Mouse (Mus musculus) stomach, embryonic 15.5 days (tissue): Measurements from ENCODE around the gene 1700069L16Rik. TPM values are rescaled to one million over a fixed set of nuclear protein-coding genes. Genes with fewer than 3 reads are reported as not detected.

Source experiments
- ATAC-seq: fragments of 200-750 bp; cut with Nextera tagmentation; 2 replicates; pipeline ENCODE4 v1.8.0; 2017; ENCODE audit warnings: low read depth, moderate number of reproducible peaks, moderate TSS enrichment; ENCODE audit not compliant: insufficient read depth, low FRiP score
- H3K27ac ChIP-seq: fragments of 300-500 bp; sonication (generic); 2 replicates; pipeline ENCODE4 v1.5.1; 2015; ENCODE audit warnings: mild to moderate bottlenecking, inconsistent platforms
- H3K27me3 ChIP-seq: fragments of 300-500 bp; sonication (generic); replicated peaks from 2 replicates; pipeline ENCODE4 v1.6.1; 2015; ENCODE audit warnings: inconsistent platforms
- H3K36me3 ChIP-seq: fragments of 300-500 bp; sonication (generic); 2 replicates; pipeline ENCODE4 v1.6.1; 2015; ENCODE audit warnings: inconsistent platforms
- H3K4me1 ChIP-seq: fragments of 300-500 bp; sonication (generic); 2 replicates; pipeline ENCODE4 v1.6.1; 2015; ENCODE audit warnings: inconsistent platforms
- H3K4me2 ChIP-seq: fragments of 300-500 bp; sonication (generic); 2 replicates; pipeline ENCODE4 v1.6.1; 2015; ENCODE audit warnings: mild to moderate bottlenecking, inconsistent platforms
- H3K4me3 ChIP-seq: fragments of 300-500 bp; sonication (generic); replicated peaks from 2 replicates; pipeline ENCODE4 v1.5.1; 2015; ENCODE audit warnings: inconsistent platforms
- H3K9ac ChIP-seq: fragments of 300-500 bp; sonication (generic); 2 replicates; pipeline ENCODE4 v1.6.1; 2015; ENCODE audit warnings: inconsistent platforms
- H3K9me3 ChIP-seq: fragments of 300-500 bp; sonication (generic); 2 replicates; pipeline ENCODE4 v1.6.1; 2016; ENCODE audit warnings: inconsistent platforms
- WGBS: fragments of 180-500 bp; shearing (Covaris S2); methylation state at CpG from one replicate; pipeline ENCODE4 v1.1.7; 2015; 5-methylcytosine and 5-hydroxymethylcytosine counted together
- polyA plus RNA-seq: library from polyadenylated mRNA; unstranded; fragments of >200 nt; fragmentation: Nextera tagmentation; extraction: Ambion mirVana; gene quantifications from 2 replicates; pipeline ENCODE4 v1.2.1, GENCODE M21; 2015

The 1700069L16Rik gene
- polyA plus RNA-seq, 1 experiment from 2014 or later: not detected

GRCm38 (mm10) chr5:113703803-113704585 lies 20.6 kb downstream of the 1700069L16Rik start:
- Histone ChIP-seq H3K4me1 (no peaks in the 10 kb centered on the region), H3K4me3 (no peak overlapping the region), H3K27me3 (no peaks in the 10 kb centered on the region), H3K9me3 (no peaks in the 10 kb centered on the region), H3K9ac (no peak overlapping the region), H3K27ac (no peak overlapping the region), H3K4me2 (no peak overlapping the region), H3K36me3 (no peaks in the 10 kb centered on the region)
- WGBS: 54% methylated on average over 21 of the region's 21 CpGs
- ATAC-seq: no peak

GRCm38 (mm10) chr5:113700388-113701023 lies 24.1 kb downstream of the 1700069L16Rik start:
- Histone ChIP-seq H3K9ac (no peak overlapping the region), H3K4me2 (no peak overlapping the region), H3K4me1 (no peaks in the 10 kb centered on the region), H3K27me3 (no peaks in the 10 kb centered on the region), H3K27ac (no peak overlapping the region), H3K4me3 (no peak overlapping the region), H3K9me3 (no peaks in the 10 kb centered on the region), H3K36me3 (no peaks in the 10 kb centered on the region)
- 71% methylated on average over 19 of the region's 19 CpGs for WGBS
- no peak for ATAC-seq

GRCm38 (mm10) chr5:113694415-113694814 lies 30.2 kb downstream of the 1700069L16Rik start:
- Histone ChIP-seq H3K4me2 (no peak overlapping the region), H3K27ac (peak overlapping the region; percentile 61; the same call in 1 of the 2 replicates), H3K9ac (no peak overlapping the region), H3K27me3 (no peaks in the 10 kb centered on the region), H3K36me3 (no peaks in the 10 kb centered on the region), H3K4me3 (no peak overlapping the region), H3K9me3 (no peaks in the 10 kb centered on the region), H3K4me1 (0 out of 2 replicates have a peak, but pooled peaks cover 9% of the 10 kb centered on the region)
- ATAC-seq: no peak
- WGBS: 31% methylated on average over 5 of the region's 5 CpGs

- WGBS: 46% methylated on average over 4 of the region's 4 CpGs
- no peak for ATAC-seq
These were observed 30.6 kb downstream of the 1700069L16Rik start for GRCm38 (mm10) chr5:113694000-113694399.

GRCm38 (mm10) chr5:113693196-113693755 lies 31.3 kb downstream of the 1700069L16Rik start:
- no peak overlapping the region for H3K9ac ChIP-seq
- no peaks in the 10 kb centered on the region for H3K27me3 ChIP-seq
- 92% methylated on average over 8 of the region's 8 CpGs for WGBS

More at GRCm38 (mm10) chr5:113694000-113694399, 30.6 kb downstream of the 1700069L16Rik start:
- H3K9ac ChIP-seq: no peak overlapping the region
- H3K36me3 ChIP-seq: no peaks in the 10 kb centered on the region
- peak overlapping the region; percentile 61; the same call in 1 of the 2 replicates for H3K27ac ChIP-seq
- H3K4me2 ChIP-seq: no peak overlapping the region
- no peaks in the 10 kb centered on the region for H3K9me3 ChIP-seq
- H3K27me3 ChIP-seq: no peaks in the 10 kb centered on the region
- no peak overlapping the region for H3K4me3 ChIP-seq
- 0 out of 2 replicates have a peak, but pooled peaks cover 9% of the 10 kb centered on the region for H3K4me1 ChIP-seq

GRCm38 (mm10) chr5:113690866-113691265 lies 33.7 kb downstream of the 1700069L16Rik start:
- H3K27me3 ChIP-seq: no peaks in the 10 kb centered on the region
- 81% methylated on average over 2 of the region's 2 CpGs for WGBS
- H3K4me3 ChIP-seq: no peak overlapping the region
- no peak overlapping the region for H3K27ac ChIP-seq
- 0 out of 2 replicates have a peak, but pooled peaks cover 9% of the 10 kb centered on the region for H3K4me1 ChIP-seq
- no peaks in the 10 kb centered on the region for H3K36me3 ChIP-seq
- H3K9me3 ChIP-seq: no peaks in the 10 kb centered on the region
- H3K4me2 ChIP-seq: no peak overlapping the region
- H3K9ac ChIP-seq: no peak overlapping the region
- no peak for ATAC-seq

More at GRCm38 (mm10) chr5:113693196-113693755, 31.3 kb downstream of the 1700069L16Rik start:
- Histone ChIP-seq H3K9me3 (no peaks in the 10 kb centered on the region), H3K27ac (no peak overlapping the region), H3K4me2 (no peak overlapping the region), H3K4me3 (no peak overlapping the region), H3K36me3 (no peaks in the 10 kb centered on the region), H3K4me1 (0 out of 2 replicates have a peak, but pooled peaks cover 9% of the 10 kb centered on the region)
- ATAC-seq: no peak

- Histone ChIP-seq H3K9ac (no peak overlapping the region), H3K4me3 (no peak overlapping the region), H3K4me2 (no peak overlapping the region), H3K27ac (no peak overlapping the region), H3K9me3 (no peaks in the 10 kb centered on the region), H3K27me3 (no peaks in the 10 kb centered on the region), H3K36me3 (no peaks in the 10 kb centered on the region), H3K4me1 (0 out of 2 replicates have a peak, but pooled peaks cover 7% of the 10 kb centered on the region)
- ATAC-seq: no peak
- WGBS: 78% methylated on average over 15 of the region's 15 CpGs
These were observed 34.5 kb downstream of the 1700069L16Rik start for GRCm38 (mm10) chr5:113690069-113690548.

GRCm38 (mm10) chr5:113687514-113687913 lies 37.1 kb downstream of the 1700069L16Rik start:
- Histone ChIP-seq H3K36me3 (no peaks in the 10 kb centered on the region), H3K9me3 (no peaks in the 10 kb centered on the region), H3K27me3 (no peaks in the 10 kb centered on the region), H3K4me1 (no peaks in the 10 kb centered on the region), H3K4me2 (no peak overlapping the region), H3K9ac (no peak overlapping the region), H3K4me3 (no peak overlapping the region), H3K27ac (no peak overlapping the region)
- ATAC-seq: no peak
- WGBS: 78% methylated on average over 5 of the region's 5 CpGs

- Histone ChIP-seq H3K36me3 (no peaks in the 10 kb centered on the region), H3K4me3 (no peak overlapping the region), H3K27ac (no peak overlapping the region), H3K9ac (no peak overlapping the region), H3K9me3 (no peaks in the 10 kb centered on the region), H3K4me1 (no peaks in the 10 kb centered on the region), H3K4me2 (no peak overlapping the region), H3K27me3 (no peaks in the 10 kb centered on the region)
- no peak for ATAC-seq
- 62% methylated on average over 5 of the region's 5 CpGs for WGBS
These were observed 39.1 kb downstream of the 1700069L16Rik start for GRCm38 (mm10) chr5:113685471-113685870.

GRCm38 (mm10) chr5:113683246-113683645 lies 41.3 kb downstream of the 1700069L16Rik start:
- H3K36me3 ChIP-seq: no peaks in the 10 kb centered on the region
- H3K9me3 ChIP-seq: no peaks in the 10 kb centered on the region
- no peak overlapping the region for H3K4me2 ChIP-seq
- no peaks in the 10 kb centered on the region for H3K4me1 ChIP-seq
- no peak for ATAC-seq
- H3K27me3 ChIP-seq: no peaks in the 10 kb centered on the region
- WGBS: 75% methylated on average over 5 of the region's 5 CpGs
- H3K9ac ChIP-seq: no peak overlapping the region
- H3K4me3 ChIP-seq: no peak overlapping the region
- no peak overlapping the region for H3K27ac ChIP-seq

- no peaks in the 10 kb centered on the region for H3K36me3 ChIP-seq
- no peaks in the 10 kb centered on the region for H3K4me1 ChIP-seq
- no peak overlapping the region for H3K27ac ChIP-seq
- H3K9ac ChIP-seq: no peak overlapping the region
- WGBS: 71% methylated on average over 3 of the region's 3 CpGs
- no peaks in the 10 kb centered on the region for H3K27me3 ChIP-seq
- H3K9me3 ChIP-seq: no peaks in the 10 kb centered on the region
- H3K4me3 ChIP-seq: no peak overlapping the region
- no peak for ATAC-seq
- H3K4me2 ChIP-seq: no peak overlapping the region
These were observed 42.1 kb downstream of the 1700069L16Rik start for GRCm38 (mm10) chr5:113682472-113682871.

- Histone ChIP-seq H3K36me3 (no peaks in the 10 kb centered on the region), H3K4me2 (no peak overlapping the region), H3K27ac (no peak overlapping the region), H3K9ac (no peak overlapping the region), H3K27me3 (no peaks in the 10 kb centered on the region), H3K4me1 (no peaks in the 10 kb centered on the region), H3K9me3 (no peaks in the 10 kb centered on the region), H3K4me3 (no peak overlapping the region)
- no peak for ATAC-seq
- 72% methylated on average over 14 of the region's 14 CpGs for WGBS
These were observed 43.4 kb downstream of the 1700069L16Rik start for GRCm38 (mm10) chr5:113681219-113681618.
